Mouse (Mus musculus): ENCODE measurements around the gene Rnf144b. TPM values are rescaled to one million over a fixed set of nuclear protein-coding genes. Genes with fewer than 3 reads are reported as not detected.

Rnf144b gene
- polyA plus RNA-seq, 1 experiment: 0.17 TPM

DNA sequence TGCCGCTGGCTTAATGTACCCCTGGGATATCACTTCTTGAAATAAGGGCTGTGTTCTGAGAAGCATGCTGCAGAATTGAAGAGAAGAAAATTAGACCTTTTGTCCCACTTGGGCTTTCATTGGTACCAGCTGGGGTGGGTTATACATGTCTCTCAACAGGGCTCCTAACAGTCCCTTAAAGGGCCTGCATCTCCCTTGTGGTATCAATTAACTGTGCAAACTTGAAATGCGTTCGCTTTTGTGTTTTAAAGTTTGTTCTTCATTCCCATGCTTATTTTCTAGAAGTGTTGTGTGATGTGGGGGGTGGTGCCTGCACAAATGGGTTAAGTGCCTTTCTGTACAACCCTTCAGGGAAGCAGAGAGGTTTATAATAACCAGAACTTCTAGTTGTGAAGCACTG, 145.8 kb downstream of the Rnf144b start:
- H3K4me3 ChIP-seq: no peak overlapping the region
- no peaks in the 10 kb centered on the region for H3K36me3 ChIP-seq (ENCODE audit: control insufficient read depth, insufficient read depth)
- no peaks in the 10 kb centered on the region for H3K79me2 ChIP-seq (ENCODE audit: control insufficient read depth, insufficient read depth)
- H3K27me3 ChIP-seq (ENCODE audit: control insufficient read depth, insufficient read depth, insufficient read length): no peaks in the 10 kb centered on the region
- no peak overlapping the region for H3ac ChIP-seq (ENCODE audit: control insufficient read depth, insufficient read length)
- H3K4me2 ChIP-seq (ENCODE audit: low read depth): no peak overlapping the region
- no peak for TF ChIP-seq TCF12 (IDR thresholded peaks at IDR 0.05; ENCODE audit: insufficient read depth, poor library complexity, severe bottlenecking)
- no peak for TF ChIP-seq E2F4 (IDR thresholded peaks at IDR 0.05; ENCODE audit: insufficient read depth)
- TF ChIP-seq POLR2AphosphoS2 (IDR thresholded peaks at IDR 0.05; ENCODE audit: insufficient read length, low read depth): no peak
- TF ChIP-seq MAX (IDR thresholded peaks at IDR 0.05; ENCODE audit: low read depth): no peak
- TF ChIP-seq CEBPB (IDR thresholded peaks at IDR 0.05; ENCODE audit: insufficient read depth, poor library complexity, severe bottlenecking): no peak
- no peak for TF ChIP-seq TCF3 (IDR thresholded peaks at IDR 0.05; ENCODE audit: insufficient read length, low read depth)
- no peak for TF ChIP-seq REST (IDR thresholded peaks at IDR 0.05; ENCODE audit: insufficient read depth, insufficient read length)
- no peak for TF ChIP-seq MYOG (IDR thresholded peaks at IDR 0.05; ENCODE audit: control insufficient read depth in 1 of 3, insufficient read depth in 1 of 3, insufficient read length in 2 of 3, low read depth in 2 of 3)
- TF ChIP-seq POLR2A (IDR thresholded peaks at IDR 0.05; ENCODE audit: insufficient read length, low read depth): no peak
- no peak for TF ChIP-seq SRF (IDR thresholded peaks at IDR 0.05; ENCODE audit: control insufficient read depth, insufficient read length, low read depth)
- no peak for TF ChIP-seq USF1 (IDR thresholded peaks at IDR 0.05; ENCODE audit: low read depth)
- no peak for TF ChIP-seq MYOD1 (IDR thresholded peaks at IDR 0.05; ENCODE audit: control insufficient read depth in 1 of 3, insufficient read length in 2 of 3, low read depth in 2 of 3)

DNA sequence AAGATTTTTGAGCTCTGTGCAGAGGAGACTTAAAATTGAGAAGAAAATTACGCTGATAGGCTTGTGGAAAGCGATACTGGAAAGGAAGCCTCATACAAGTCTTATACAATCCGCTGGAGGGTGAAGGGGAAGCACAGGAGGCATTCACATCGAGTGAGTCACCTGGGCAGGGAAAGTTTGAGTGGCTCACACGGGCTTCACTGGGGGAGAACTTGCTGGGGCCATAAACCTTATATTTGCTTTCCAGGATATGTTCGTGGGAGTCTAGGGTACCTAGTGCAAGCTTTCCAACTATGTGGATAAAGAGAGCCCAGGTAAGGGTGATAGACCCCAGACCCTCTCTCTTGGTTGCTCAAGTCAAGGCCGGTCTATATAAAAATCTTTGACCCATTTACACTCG, 150.5 kb downstream of the Rnf144b start:
- no peak for TF ChIP-seq MYOD1 (IDR thresholded peaks at IDR 0.05; ENCODE audit: control insufficient read depth in 1 of 3, insufficient read length in 2 of 3, low read depth in 2 of 3)
- no peak for TF ChIP-seq CEBPB (IDR thresholded peaks at IDR 0.05; ENCODE audit: insufficient read depth, poor library complexity, severe bottlenecking)
- TF ChIP-seq SRF (IDR thresholded peaks at IDR 0.05; ENCODE audit: control insufficient read depth, insufficient read length, low read depth): no peak
- no peak for TF ChIP-seq REST (IDR thresholded peaks at IDR 0.05; ENCODE audit: insufficient read depth, insufficient read length)
- TF ChIP-seq E2F4 (IDR thresholded peaks at IDR 0.05; ENCODE audit: insufficient read depth): no peak
- no peak for TF ChIP-seq TCF3 (IDR thresholded peaks at IDR 0.05; ENCODE audit: insufficient read length, low read depth)
- no peak for TF ChIP-seq POLR2A (IDR thresholded peaks at IDR 0.05; ENCODE audit: insufficient read length, low read depth)
- no peak for TF ChIP-seq TCF12 (IDR thresholded peaks at IDR 0.05; ENCODE audit: insufficient read depth, poor library complexity, severe bottlenecking)
- no peak for TF ChIP-seq USF1 (IDR thresholded peaks at IDR 0.05; ENCODE audit: low read depth)
- no peak for TF ChIP-seq MYOG (IDR thresholded peaks at IDR 0.05; ENCODE audit: control insufficient read depth in 1 of 3, insufficient read depth in 1 of 3, insufficient read length in 2 of 3, low read depth in 2 of 3)
- H3K27me3 ChIP-seq (ENCODE audit: control insufficient read depth, insufficient read depth, insufficient read length): no peaks in the 10 kb centered on the region
- no peak overlapping the region for H3ac ChIP-seq (ENCODE audit: control insufficient read depth, insufficient read length)
- H3K4me2 ChIP-seq (ENCODE audit: low read depth): no peak overlapping the region
- H3K4me3 ChIP-seq: no peak overlapping the region
- H3K36me3 ChIP-seq (ENCODE audit: control insufficient read depth, insufficient read depth): no peaks in the 10 kb centered on the region
- H3K79me2 ChIP-seq (ENCODE audit: control insufficient read depth, insufficient read depth): no peaks in the 10 kb centered on the region

DNA sequence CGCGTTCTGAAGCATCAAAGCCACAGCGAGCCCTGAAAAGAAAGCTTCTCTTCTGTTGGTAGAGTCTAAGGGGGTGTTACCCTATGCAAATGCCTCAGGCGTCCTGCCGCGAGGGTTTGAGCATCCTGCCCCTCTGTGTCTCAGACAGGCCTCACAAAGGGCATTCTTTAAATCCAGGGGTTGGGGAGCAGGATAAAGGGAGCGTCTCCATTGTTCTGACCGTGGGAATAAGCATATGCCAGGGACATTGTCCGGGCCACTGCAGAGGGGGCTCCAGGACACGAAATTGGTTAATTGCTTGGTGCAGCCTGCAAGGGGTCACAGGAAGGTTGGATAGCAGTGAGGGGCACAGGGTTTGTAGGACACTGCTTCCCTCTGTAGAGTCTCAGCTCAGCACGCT, 151.0 kb downstream of the Rnf144b start:
- Histone ChIP-seq H3K4me2 (ENCODE audit: low read depth) (no peak overlapping the region), H3K4me3 (no peak overlapping the region), H3K36me3 (ENCODE audit: control insufficient read depth, insufficient read depth) (no peaks in the 10 kb centered on the region), H3ac (ENCODE audit: control insufficient read depth, insufficient read length) (no peak overlapping the region), H3K27me3 (ENCODE audit: control insufficient read depth, insufficient read depth, insufficient read length) (no peaks in the 10 kb centered on the region), H3K79me2 (ENCODE audit: control insufficient read depth, insufficient read depth) (no peaks in the 10 kb centered on the region)
- TF ChIP-seq POLR2AphosphoS2 (IDR thresholded peaks at IDR 0.05; ENCODE audit: insufficient read length, low read depth) (no peak), MYOG (IDR thresholded peaks at IDR 0.05; ENCODE audit: control insufficient read depth in 1 of 3, insufficient read depth in 1 of 3, insufficient read length in 2 of 3, low read depth in 2 of 3) (no peak)

DNA sequence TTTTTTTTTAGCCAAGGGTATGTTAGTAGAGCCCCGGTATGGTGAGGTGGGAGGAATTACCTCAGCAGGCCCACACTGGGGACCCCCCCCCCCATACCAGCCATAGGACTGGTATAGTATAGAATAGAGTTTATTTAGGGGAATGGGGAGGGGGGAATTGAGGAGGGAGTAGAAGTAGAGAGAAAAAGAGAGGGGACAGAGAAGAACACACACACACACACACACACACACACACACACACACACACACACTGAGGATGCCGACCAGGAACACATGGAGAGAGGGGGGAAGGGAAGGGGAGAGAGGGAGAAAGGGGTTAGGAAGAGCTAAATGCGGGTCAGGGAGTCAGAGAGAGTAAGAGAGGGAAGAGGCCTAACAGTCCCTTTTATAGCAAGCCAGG, 151.7 kb downstream of the Rnf144b start:
- Histone ChIP-seq H3K27me3 (ENCODE audit: control insufficient read depth, insufficient read depth, insufficient read length) (no peaks in the 10 kb centered on the region), H3K79me2 (ENCODE audit: control insufficient read depth, insufficient read depth) (no peaks in the 10 kb centered on the region), H3K4me3 (no peak overlapping the region), H3K4me2 (ENCODE audit: low read depth) (no peak overlapping the region), H3ac (ENCODE audit: control insufficient read depth, insufficient read length) (no peak overlapping the region), H3K36me3 (ENCODE audit: control insufficient read depth, insufficient read depth) (no peaks in the 10 kb centered on the region)
- TF ChIP-seq MYOG (IDR thresholded peaks at IDR 0.05; ENCODE audit: control insufficient read depth in 1 of 3, insufficient read depth in 1 of 3, insufficient read length in 2 of 3, low read depth in 2 of 3) (no peak), USF1 (IDR thresholded peaks at IDR 0.05; ENCODE audit: low read depth) (no peak), E2F4 (IDR thresholded peaks at IDR 0.05; ENCODE audit: insufficient read depth) (no peak), POLR2A (IDR thresholded peaks at IDR 0.05; ENCODE audit: insufficient read length, low read depth) (no peak), MYOD1 (IDR thresholded peaks at IDR 0.05; ENCODE audit: control insufficient read depth in 1 of 3, insufficient read length in 2 of 3, low read depth in 2 of 3) (no peak), MAX (IDR thresholded peaks at IDR 0.05; ENCODE audit: low read depth) (no peak), CEBPB (IDR thresholded peaks at IDR 0.05; ENCODE audit: insufficient read depth, poor library complexity, severe bottlenecking) (no peak), TCF12 (IDR thresholded peaks at IDR 0.05; ENCODE audit: insufficient read depth, poor library complexity, severe bottlenecking) (no peak), TCF3 (IDR thresholded peaks at IDR 0.05; ENCODE audit: insufficient read length, low read depth) (no peak), POLR2AphosphoS2 (IDR thresholded peaks at IDR 0.05; ENCODE audit: insufficient read length, low read depth) (no peak), SRF (IDR thresholded peaks at IDR 0.05; ENCODE audit: control insufficient read depth, insufficient read length, low read depth) (no peak), REST (IDR thresholded peaks at IDR 0.05; ENCODE audit: insufficient read depth, insufficient read length) (no peak)
